Mouse (Mus musculus): ENCODE results near the gene Angptl4. TPM values are rescaled to one million over a fixed set of nuclear protein-coding genes. Genes with fewer than 3 reads are reported as not detected.

Gene Angptl4
- polyA plus RNA-seq, 1 experiment, result 212 TPM

- Histone ChIP-seq H3K27me3 (ENCODE audit: control insufficient read depth, insufficient read depth, insufficient read length) (no peaks in the 10 kb centered on the region), H3K79me2 (ENCODE audit: control insufficient read depth, insufficient read depth) (peaks cover 100% of the 10 kb centered on the region), H3K36me3 (ENCODE audit: control insufficient read depth, insufficient read depth) (peaks cover 5% of the 10 kb centered on the region), H3K4me3 (ENCODE audit: insufficient read depth, poor library complexity, severe bottlenecking) (no peak overlapping the region), H3ac (ENCODE audit: control insufficient read depth, insufficient read length, low read depth) (no peak overlapping the region), H3K79me3 (ENCODE audit: low read depth) (peaks cover 79% of the 10 kb centered on the region)
- TF ChIP-seq MYOD1 (IDR thresholded peaks at IDR 0.05; ENCODE audit: control insufficient read depth, insufficient read length, low read depth) (no peak), MAX (IDR thresholded peaks at IDR 0.05) (no peak), CTCF (IDR thresholded peaks at IDR 0.05; ENCODE audit: control insufficient read depth, insufficient read depth, insufficient read length) (no peak), FOSL1 (IDR thresholded peaks at IDR 0.05; ENCODE audit: insufficient read depth, low read length, poor library complexity, severe bottlenecking) (no peak), USF1 (IDR thresholded peaks at IDR 0.05; ENCODE audit: low read depth) (no peak), CEBPB (IDR thresholded peaks at IDR 0.05; ENCODE audit: low read depth) (no peak), MYOG (IDR thresholded peaks at IDR 0.05; ENCODE audit: control insufficient read depth, extremely low read depth, insufficient read length) (no peak)
These were observed 27.0 kb downstream of the Angptl4 start for GRCm38 (mm10) chr17:33754656-33755055.

DNA sequence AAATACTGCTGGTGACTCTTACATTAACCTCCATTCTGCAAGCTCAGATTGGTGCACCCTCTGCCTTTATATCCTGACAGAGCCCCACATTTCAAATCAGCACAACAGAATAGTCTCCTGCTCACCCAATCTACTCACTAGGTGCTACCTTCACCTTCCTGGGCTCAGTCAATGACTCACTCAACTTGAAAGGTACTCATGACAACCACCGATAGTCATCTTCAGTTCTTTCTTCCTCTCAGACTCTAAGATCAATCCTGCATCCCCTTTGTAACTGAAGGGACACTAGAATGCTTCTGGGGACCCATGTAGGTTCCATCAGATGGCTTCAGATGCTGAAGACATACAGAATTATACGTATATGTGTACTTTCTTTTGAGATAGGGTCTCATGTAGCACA lies 29.3 kb downstream of the Angptl4 start:
- Histone ChIP-seq H3K36me3 (ENCODE audit: control insufficient read depth, insufficient read depth) (peaks cover 15% of the 10 kb centered on the region), H3ac (ENCODE audit: control insufficient read depth, insufficient read length, low read depth) (no peak overlapping the region), H3K4me3 (ENCODE audit: insufficient read depth, poor library complexity, severe bottlenecking) (no peak overlapping the region), H3K79me3 (ENCODE audit: low read depth) (peaks cover 61% of the 10 kb centered on the region), H3K27me3 (ENCODE audit: control insufficient read depth, insufficient read depth, insufficient read length) (no peaks in the 10 kb centered on the region), H3K79me2 (ENCODE audit: control insufficient read depth, insufficient read depth) (peaks cover 78% of the 10 kb centered on the region)
- TF ChIP-seq MYOD1 (IDR thresholded peaks at IDR 0.05; ENCODE audit: control insufficient read depth, insufficient read length, low read depth) (no peak), MYOG (IDR thresholded peaks at IDR 0.05; ENCODE audit: control insufficient read depth, extremely low read depth, insufficient read length) (no peak), FOSL1 (IDR thresholded peaks at IDR 0.05; ENCODE audit: insufficient read depth, low read length, poor library complexity, severe bottlenecking) (no peak), MAX (IDR thresholded peaks at IDR 0.05) (no peak), CEBPB (IDR thresholded peaks at IDR 0.05; ENCODE audit: low read depth) (no peak), USF1 (IDR thresholded peaks at IDR 0.05; ENCODE audit: low read depth) (no peak), CTCF (IDR thresholded peaks at IDR 0.05; ENCODE audit: control insufficient read depth, insufficient read depth, insufficient read length) (no peak)

GRCm38 (mm10) chr17:33751181-33751580 lies 30.4 kb downstream of the Angptl4 start:
- H3K27me3 ChIP-seq (ENCODE audit: control insufficient read depth, insufficient read depth, insufficient read length), result no peaks in the 10 kb centered on the region
- peaks cover 51% of the 10 kb centered on the region for H3K79me3 ChIP-seq (ENCODE audit: low read depth)
- H3K4me3 ChIP-seq (ENCODE audit: insufficient read depth, poor library complexity, severe bottlenecking), result no peak overlapping the region
- H3ac ChIP-seq (ENCODE audit: control insufficient read depth, insufficient read length, low read depth), result no peak overlapping the region
- H3K79me2 ChIP-seq (ENCODE audit: control insufficient read depth, insufficient read depth), result peaks cover 67% of the 10 kb centered on the region
- TF ChIP-seq MYOD1 (IDR thresholded peaks at IDR 0.05; ENCODE audit: control insufficient read depth, insufficient read length, low read depth) (no peak), FOSL1 (IDR thresholded peaks at IDR 0.05; ENCODE audit: insufficient read depth, low read length, poor library complexity, severe bottlenecking) (no peak), MYOG (IDR thresholded peaks at IDR 0.05; ENCODE audit: control insufficient read depth, extremely low read depth, insufficient read length) (no peak), MAX (IDR thresholded peaks at IDR 0.05) (no peak), CTCF (IDR thresholded peaks at IDR 0.05; ENCODE audit: control insufficient read depth, insufficient read depth, insufficient read length) (no peak), USF1 (IDR thresholded peaks at IDR 0.05; ENCODE audit: low read depth) (no peak), CEBPB (IDR thresholded peaks at IDR 0.05; ENCODE audit: low read depth) (no peak)
- peaks cover 14% of the 10 kb centered on the region for H3K36me3 ChIP-seq (ENCODE audit: control insufficient read depth, insufficient read depth)

DNA sequence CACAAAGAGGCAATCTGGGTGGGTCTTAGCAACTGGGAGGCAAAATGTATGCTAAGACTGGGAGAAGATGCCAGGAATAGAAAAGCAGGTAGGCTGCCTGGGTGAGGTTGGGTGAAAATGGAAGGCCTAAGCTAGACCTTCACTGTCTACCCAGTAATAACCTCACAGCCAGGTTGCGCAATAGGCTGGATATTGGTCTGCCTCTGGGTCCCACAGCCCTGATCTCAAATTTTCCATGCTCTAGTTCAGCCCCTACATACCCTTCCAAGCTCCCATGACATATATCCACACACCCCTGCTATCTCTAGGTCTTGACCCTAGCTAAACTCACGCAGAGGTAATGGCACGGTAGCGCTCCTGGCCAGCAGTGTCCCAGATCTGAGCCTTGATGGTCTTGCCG lies 32.2 kb downstream of the Angptl4 start:
- peaks cover 33% of the 10 kb centered on the region for H3K79me3 ChIP-seq (ENCODE audit: low read depth)
- no peak overlapping the region for H3K4me3 ChIP-seq (ENCODE audit: insufficient read depth, poor library complexity, severe bottlenecking)
- TF ChIP-seq CTCF (IDR thresholded peaks at IDR 0.05; ENCODE audit: control insufficient read depth, insufficient read depth, insufficient read length) (no peak), CEBPB (IDR thresholded peaks at IDR 0.05; ENCODE audit: low read depth) (peak; percentile 92)
- no peaks in the 10 kb centered on the region for H3K27me3 ChIP-seq (ENCODE audit: control insufficient read depth, insufficient read depth, insufficient read length)
- H3K79me2 ChIP-seq (ENCODE audit: control insufficient read depth, insufficient read depth), result peaks cover 50% of the 10 kb centered on the region
- H3K36me3 ChIP-seq (ENCODE audit: control insufficient read depth, insufficient read depth), result peaks cover 27% of the 10 kb centered on the region
- H3ac ChIP-seq (ENCODE audit: control insufficient read depth, insufficient read length, low read depth), result no peak overlapping the region

- peaks cover 7% of the 10 kb centered on the region for H3K79me3 ChIP-seq (ENCODE audit: low read depth)
- TF ChIP-seq CTCF (IDR thresholded peaks at IDR 0.05; ENCODE audit: control insufficient read depth, insufficient read depth, insufficient read length) (peak; percentile 45), MYOG (IDR thresholded peaks at IDR 0.05; ENCODE audit: control insufficient read depth, extremely low read depth, insufficient read length) (no peak), CEBPB (IDR thresholded peaks at IDR 0.05; ENCODE audit: low read depth) (no peak), MYOD1 (IDR thresholded peaks at IDR 0.05; ENCODE audit: control insufficient read depth, insufficient read length, low read depth) (no peak), USF1 (IDR thresholded peaks at IDR 0.05; ENCODE audit: low read depth) (no peak), FOSL1 (IDR thresholded peaks at IDR 0.05; ENCODE audit: insufficient read depth, low read length, poor library complexity, severe bottlenecking) (no peak), MAX (IDR thresholded peaks at IDR 0.05) (no peak)
- H3K36me3 ChIP-seq (ENCODE audit: control insufficient read depth, insufficient read depth), result peaks cover 27% of the 10 kb centered on the region
- no peak overlapping the region for H3K4me3 ChIP-seq (ENCODE audit: insufficient read depth, poor library complexity, severe bottlenecking)
- no peak overlapping the region for H3ac ChIP-seq (ENCODE audit: control insufficient read depth, insufficient read length, low read depth)
- no peaks in the 10 kb centered on the region for H3K27me3 ChIP-seq (ENCODE audit: control insufficient read depth, insufficient read depth, insufficient read length)
- H3K79me2 ChIP-seq (ENCODE audit: control insufficient read depth, insufficient read depth), result peaks cover 15% of the 10 kb centered on the region
These were observed 35.6 kb downstream of the Angptl4 start for GRCm38 (mm10) chr17:33746011-33746410.

- Histone ChIP-seq H3K79me2 (ENCODE audit: control insufficient read depth, insufficient read depth) (peaks cover 3% of the 10 kb centered on the region), H3K36me3 (ENCODE audit: control insufficient read depth, insufficient read depth) (peaks cover 27% of the 10 kb centered on the region), H3K27me3 (ENCODE audit: control insufficient read depth, insufficient read depth, insufficient read length) (no peaks in the 10 kb centered on the region), H3ac (ENCODE audit: control insufficient read depth, insufficient read length, low read depth) (no peak overlapping the region), H3K79me3 (ENCODE audit: low read depth) (no peaks in the 10 kb centered on the region), H3K4me3 (ENCODE audit: insufficient read depth, poor library complexity, severe bottlenecking) (no peak overlapping the region)
- TF ChIP-seq CEBPB (IDR thresholded peaks at IDR 0.05; ENCODE audit: low read depth) (no peak), MAX (IDR thresholded peaks at IDR 0.05) (no peak), MYOD1 (IDR thresholded peaks at IDR 0.05; ENCODE audit: control insufficient read depth, insufficient read length, low read depth) (no peak), MYOG (IDR thresholded peaks at IDR 0.05; ENCODE audit: control insufficient read depth, extremely low read depth, insufficient read length) (no peak), FOSL1 (IDR thresholded peaks at IDR 0.05; ENCODE audit: insufficient read depth, low read length, poor library complexity, severe bottlenecking) (no peak), CTCF (IDR thresholded peaks at IDR 0.05; ENCODE audit: control insufficient read depth, insufficient read depth, insufficient read length) (no peak), USF1 (IDR thresholded peaks at IDR 0.05; ENCODE audit: low read depth) (no peak)
These were observed 36.8 kb downstream of the Angptl4 start for GRCm38 (mm10) chr17:33744686-33745384.
